Mouse (Mus musculus): ENCODE measurements around the gene Kdm5a. TPM values are rescaled to one million over a fixed set of nuclear protein-coding genes. Genes with fewer than 3 reads are reported as not detected.

Gene Kdm5a
- total RNA-seq, 2 experiments from 2014 or later = 24.9 to 31.0 TPM

Other genes starting within 250 kb of the Kdm5a start
- under 1 TPM in 1 of 2 experiments, not detected in 1; 0.41 TPM for gene D330020A13Rik, start 69.8 kb upstream of the Kdm5a start, total RNA-seq (2021)
- gene B4galnt3, start 69.6 kb upstream of the Kdm5a start, total RNA-seq (2021) = 1 to 10 TPM; 3.3 to 3.4 TPM
- gene Ccdc77, start 250 bp downstream of the Kdm5a start, total RNA-seq (2021) = 1 to 10 TPM; 6.8 to 9.2 TPM
- 1 to 10 TPM; 3.3 to 4.9 TPM for gene Il17ra, start 99.1 kb downstream of the Kdm5a start, total RNA-seq (2021)
- under 1 TPM; 0.16 to 0.20 TPM for gene Tmem121b, start 129.7 kb downstream of the Kdm5a start, total RNA-seq (2021)
- gene Hdhd5, start 167.2 kb downstream of the Kdm5a start, total RNA-seq (2021) = 10 to 100 TPM; 16.8 to 18.4 TPM

All from gastrocnemius, postnatal 10 days (tissue).